Mouse (Mus musculus) liver, adult (tissue): ENCODE results near the gene Vmn2r104.

ENCODE experiments used
- GATA4 ChIP-seq: IDR thresholded peaks from 2 replicates; pipeline ENCODE4 v1.6.1; 2014; ENCODE audit warnings: mild to moderate bottlenecking, low read length; ENCODE audit not compliant: insufficient replicate concordance

Gene Vmn2r104

GRCm38 (mm10) chr17:20048236-20048635 is at the start of gene Vmn2r104:
Vmn2r104 (minus strand) TSS chr17:20048336.
- no peak for TF ChIP-seq GATA4

GRCm38 (mm10) chr17:20074090-20074489 is 26.0 kb upstream of the Vmn2r104 start:
- no peak for TF ChIP-seq GATA4

GRCm38 (mm10) chr17:20071656-20072396 is 23.7 kb upstream of the Vmn2r104 start:
- no peak for TF ChIP-seq GATA4
